Mouse (Mus musculus) kidney, adult 2 months (tissue): Measurements from ENCODE around the gene Stard10. TPM values are rescaled to one million over a fixed set of nuclear protein-coding genes. Genes with fewer than 3 reads are reported as not detected.
A peak's percentile ranks its signal among the peaks of the same experiment; 100 is the strongest.

Experiments
- DNase-seq: peaks from one replicate; pipeline ENCODE4 v3.0.0; 2021
- H3K27ac ChIP-seq: fragments of 200-500 bp; 2 replicates; pipeline ENCODE4 v1.5.1; 2012; ENCODE audit warnings: low read depth, low read length, control low read depth, inconsistent platforms; ENCODE audit not compliant: insufficient read depth
- H3K27me3 ChIP-seq: fragments of 200-500 bp; replicated peaks from 2 replicates; pipeline ENCODE4 v1.6.1; 2012; ENCODE audit warnings: mild to moderate bottlenecking, moderate library complexity, low read length, inconsistent platforms; ENCODE audit not compliant: control insufficient read depth, insufficient read depth
- H3K36me3 ChIP-seq: fragments of 200-500 bp; 2 replicates; pipeline ENCODE4 v1.6.1; 2012; ENCODE audit warnings: mild to moderate bottlenecking, moderate library complexity, low read length, inconsistent platforms; ENCODE audit not compliant: control insufficient read depth, insufficient read depth
- H3K4me1 ChIP-seq: fragments of 200-500 bp; 2 replicates; pipeline ENCODE4 v1.6.1; 2011; ENCODE audit warnings: low read length; ENCODE audit not compliant: control insufficient read depth, insufficient read depth
- H3K4me3 ChIP-seq: fragments of 200-500 bp; 2 replicates; pipeline ENCODE4 v1.5.1; 2011; ENCODE audit warnings: mild to moderate bottlenecking, low read depth, low read length, control low read depth; ENCODE audit not compliant: insufficient read depth
- CTCF ChIP-seq: fragments of 200-500 bp; conservative IDR thresholded peaks from 2 replicates; pipeline ENCODE4 v1.5.1; 2011; ENCODE audit warnings: low read depth, mild to moderate bottlenecking, control low read depth, low read length, moderate library complexity, mixed read lengths; ENCODE audit not compliant: insufficient read depth, insufficient read length
- POLR2A ChIP-seq: fragments of 200-500 bp; IDR thresholded peaks from one replicate; pipeline ENCODE4 v1.6.1; 2011; ENCODE audit warnings: low read depth, low read length, control low read depth
- WGBS: fragments of 180-500 bp; shearing (Covaris S2); methylation state at CpG from one replicate; pipeline ENCODE4 v1.1.7; 2018; 5-methylcytosine and 5-hydroxymethylcytosine counted together
- polyA plus RNA-seq: library from polyadenylated mRNA; depleted of rRNA; stranded (reverse); fragments of >200 nt; gene quantifications from 2 replicates; pipeline ENCODE4 v1.2.3, GENCODE M21; 2012; rRNA removed

Gene Stard10
- polyA plus RNA-seq, 1 experiment: 503 TPM

DNA sequence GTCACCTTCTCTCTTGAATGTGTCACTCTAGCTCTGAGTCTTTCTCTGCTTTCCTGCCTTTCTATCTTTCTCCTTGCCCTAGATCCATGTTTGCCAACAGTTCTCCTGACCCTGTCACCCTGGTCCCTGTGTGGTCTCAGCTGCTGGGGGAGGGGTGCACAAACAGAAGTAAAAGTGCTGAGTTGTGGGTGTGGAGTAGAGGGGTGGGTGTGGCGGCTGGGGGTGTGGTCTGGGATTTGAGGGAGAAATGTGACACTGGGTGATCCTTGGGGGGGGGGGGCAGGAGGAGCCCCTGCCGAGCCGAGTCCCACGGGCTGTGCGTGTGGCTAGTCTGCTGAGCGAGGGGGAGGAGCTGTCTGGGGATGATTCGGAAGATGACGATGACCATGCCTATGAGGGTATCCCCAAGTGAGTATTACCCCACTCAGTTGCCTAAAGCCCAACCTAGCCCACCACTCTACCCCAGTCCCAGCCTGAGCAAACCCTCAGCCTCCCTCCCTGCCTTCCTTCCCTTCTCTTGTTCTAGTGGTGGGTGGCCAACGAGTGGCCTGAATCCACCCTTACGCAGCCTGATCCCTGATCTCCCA lies 69.1 kb downstream of the Stard10 start:
- no peak overlapping the region for H3K27ac ChIP-seq
- H3K4me3 ChIP-seq: no peak overlapping the region
- TF ChIP-seq POLR2A (no peak), CTCF (no peak)
- 78% methylated on average over 10 of the region's 10 CpGs for WGBS
- no peak for DNase-seq
- no peaks in the 10 kb centered on the region for H3K4me1 ChIP-seq
- no peaks in the 10 kb centered on the region for H3K36me3 ChIP-seq
- no peaks in the 10 kb centered on the region for H3K27me3 ChIP-seq

DNA sequence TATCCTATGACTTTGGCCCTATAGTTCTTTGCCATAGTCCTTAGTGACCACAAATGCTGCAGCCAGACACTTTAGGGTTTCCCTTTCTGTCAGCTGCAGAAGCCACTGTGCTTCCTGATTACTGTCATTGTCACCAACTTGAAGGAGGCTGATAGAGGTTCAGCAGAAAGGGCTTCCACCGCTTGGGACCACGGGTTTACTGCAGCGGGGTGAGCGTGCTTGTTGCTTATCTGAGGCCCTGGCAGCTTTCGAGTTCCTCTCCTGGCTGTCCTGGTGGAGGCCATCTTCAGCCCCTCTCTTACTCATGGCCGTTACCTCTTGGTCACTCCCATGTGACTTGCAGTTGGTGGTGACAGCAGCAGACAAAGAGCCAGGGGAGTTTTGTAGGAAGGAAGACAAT lies 72.4 kb downstream of the Stard10 start:
- WGBS: 88% methylated on average over 6 of the region's 6 CpGs
- Histone ChIP-seq H3K27me3 (no peaks in the 10 kb centered on the region), H3K36me3 (no peaks in the 10 kb centered on the region), H3K4me3 (no peak overlapping the region), H3K27ac (no peak overlapping the region), H3K4me1 (no peaks in the 10 kb centered on the region)
- DNase-seq: no peak
- TF ChIP-seq POLR2A (no peak), CTCF (no peak)

GRCm38 (mm10) chr7:101391909-101392479 lies 75.1 kb downstream of the Stard10 start:
- no peaks in the 10 kb centered on the region for H3K4me1 ChIP-seq
- no peak for TF ChIP-seq CTCF
- H3K27ac ChIP-seq: no peak overlapping the region
- H3K4me3 ChIP-seq: no peak overlapping the region
- H3K27me3 ChIP-seq: no peaks in the 10 kb centered on the region
- WGBS: 71% methylated on average over 4 of the region's 4 CpGs
- DNase-seq: no peak
- no peaks in the 10 kb centered on the region for H3K36me3 ChIP-seq

GRCm38 (mm10) chr7:101393015-101393414 lies 76.1 kb downstream of the Stard10 start:
- no peak overlapping the region for H3K4me3 ChIP-seq
- DNase-seq: no peak
- H3K4me1 ChIP-seq: no peaks in the 10 kb centered on the region
- H3K27ac ChIP-seq: no peak overlapping the region
- 63% methylated on average over 4 of the region's 4 CpGs for WGBS
- H3K27me3 ChIP-seq: no peaks in the 10 kb centered on the region
- H3K36me3 ChIP-seq: no peaks in the 10 kb centered on the region
- no peak for TF ChIP-seq CTCF
- no peak for TF ChIP-seq POLR2A

DNA sequence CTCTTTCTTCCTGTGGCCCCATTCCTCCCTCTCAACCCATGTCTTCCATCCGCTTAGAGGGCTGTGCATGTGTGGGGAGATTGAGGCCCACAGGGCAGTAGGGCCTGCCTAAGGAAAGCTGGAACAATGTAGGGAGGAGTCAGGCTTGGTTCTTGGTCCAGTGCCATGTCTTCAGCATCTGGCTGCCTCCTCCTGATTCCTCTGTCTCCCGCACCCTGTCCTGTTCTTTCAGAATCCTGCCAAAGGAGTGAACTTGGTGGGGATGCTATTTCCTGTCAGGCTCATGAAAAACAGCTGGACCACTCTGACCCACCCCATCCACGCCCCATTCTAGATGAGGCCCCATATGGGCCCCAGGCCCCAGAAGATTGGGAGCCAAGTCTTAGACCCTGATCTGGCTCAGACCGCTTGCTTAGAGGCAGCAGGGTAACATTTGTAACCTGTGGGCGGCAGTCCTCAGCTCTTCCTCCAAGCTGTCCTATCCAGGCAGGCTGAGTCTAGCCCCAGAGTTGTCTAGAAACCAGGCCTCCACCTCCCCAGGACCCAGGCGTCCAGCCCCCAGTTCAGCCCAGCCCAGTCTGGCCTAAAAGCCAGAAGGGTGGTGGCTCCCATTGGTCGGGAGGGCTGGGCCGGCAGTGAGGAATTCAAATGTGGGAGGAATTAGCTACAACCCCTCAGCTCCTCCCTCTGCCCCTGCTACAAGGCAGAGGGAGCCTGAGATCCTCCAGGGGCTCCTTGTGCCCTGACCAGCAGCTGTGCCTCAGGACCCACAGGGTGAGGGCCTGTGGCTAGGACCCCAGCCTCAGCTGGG lies 77.0 kb downstream of the Stard10 start:
- Histone ChIP-seq H3K4me3 (peak overlapping the region; percentile 16; the same call in 1 of the 2 replicates), H3K27me3 (no peaks in the 10 kb centered on the region), H3K36me3 (0 out of 2 replicates have a peak, but pooled peaks cover 2% of the 10 kb centered on the region), H3K27ac (peak overlapping the region; percentile 16; the same call in 1 of the 2 replicates), H3K4me1 (no peaks in the 10 kb centered on the region)
- 57% methylated on average over 8 of the region's 8 CpGs for WGBS
- DNase-seq: peak; percentile 64
- TF ChIP-seq CTCF: no peak
- TF ChIP-seq POLR2A: no peak

GRCm38 (mm10) chr7:101394569-101394968 lies 77.7 kb downstream of the Stard10 start:
- Histone ChIP-seq H3K4me3 (peak overlapping the region; percentile 16; the same call in 1 of the 2 replicates), H3K4me1 (no peaks in the 10 kb centered on the region), H3K36me3 (0 out of 2 replicates have a peak, but pooled peaks cover 2% of the 10 kb centered on the region), H3K27ac (0 out of 2 replicates have a peak overlapping the region, but pooled peaks have one; percentile 16), H3K27me3 (no peaks in the 10 kb centered on the region)
- TF ChIP-seq POLR2A: no peak
- TF ChIP-seq CTCF: no peak
- DNase-seq: no peak
- 73% methylated on average over 3 of the region's 3 CpGs for WGBS

DNA sequence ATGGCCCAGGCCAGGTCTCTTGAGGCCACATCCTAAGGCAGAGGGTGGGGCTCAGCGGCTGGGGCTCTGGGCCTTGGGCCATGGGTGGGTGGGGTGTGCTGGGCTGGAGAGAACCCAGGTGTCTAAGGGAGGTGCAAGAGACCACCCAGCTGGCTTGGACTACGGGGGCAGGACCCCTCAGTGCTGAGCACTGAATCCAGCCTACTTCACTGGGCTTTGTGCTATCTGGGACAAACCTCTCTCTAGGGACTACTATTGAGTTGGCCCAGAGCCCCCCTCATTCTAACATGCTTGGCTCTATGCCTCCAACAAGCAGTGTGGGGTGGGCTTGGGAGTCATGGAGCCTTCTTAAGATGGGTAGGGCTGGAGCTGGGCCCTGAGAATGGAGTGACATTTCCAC lies 78.6 kb downstream of the Stard10 start:
- DNase-seq: no peak
- Histone ChIP-seq H3K4me3 (peak overlapping the region; percentile 24), H3K27ac (no peak overlapping the region), H3K27me3 (no peaks in the 10 kb centered on the region), H3K36me3 (0 out of 2 replicates have a peak, but pooled peaks cover 2% of the 10 kb centered on the region), H3K4me1 (no peaks in the 10 kb centered on the region)
- WGBS: 75% methylated on average over 2 of the region's 2 CpGs
- TF ChIP-seq POLR2A (no peak), CTCF (no peak)

Other genes with a start within 250 kb of the Stard10 start
- 5.3 and 7.1 TPM in 2 replicates for gene Fchsd2, start 224.2 kb upstream of the Stard10 start, polyA plus RNA-seq
- 12.3 and 19.4 TPM in 2 replicates for gene Atg16l2, start 14.8 kb upstream of the Stard10 start, polyA plus RNA-seq
- 68.7 and 69.7 TPM in 2 replicates for gene Arap1, start 31.0 kb downstream of the Stard10 start, polyA plus RNA-seq
- gene Gm45837, start 93.8 kb downstream of the Stard10 start, polyA plus RNA-seq: not detected in 2 replicates
- gene Pde2a, start 104.6 kb downstream of the Stard10 start, polyA plus RNA-seq: 26.9 and 28.6 TPM in 2 replicates